Mouse (Mus musculus) liver, embryonic 14.5 days (tissue): ENCODE measurements around the gene Cdc42se2.

ENCODE experiments used
- CTCF ChIP-seq: IDR thresholded peaks from 2 replicates; pipeline ENCODE4 v1.5.1; 2016; ENCODE audit warnings: antibody characterized with exemption, low read depth, control low read depth
- EP300 ChIP-seq: IDR thresholded peaks from 2 replicates; pipeline ENCODE4 v1.6.1; 2016; ENCODE audit warnings: antibody characterized with exemption, low read depth

DNA sequence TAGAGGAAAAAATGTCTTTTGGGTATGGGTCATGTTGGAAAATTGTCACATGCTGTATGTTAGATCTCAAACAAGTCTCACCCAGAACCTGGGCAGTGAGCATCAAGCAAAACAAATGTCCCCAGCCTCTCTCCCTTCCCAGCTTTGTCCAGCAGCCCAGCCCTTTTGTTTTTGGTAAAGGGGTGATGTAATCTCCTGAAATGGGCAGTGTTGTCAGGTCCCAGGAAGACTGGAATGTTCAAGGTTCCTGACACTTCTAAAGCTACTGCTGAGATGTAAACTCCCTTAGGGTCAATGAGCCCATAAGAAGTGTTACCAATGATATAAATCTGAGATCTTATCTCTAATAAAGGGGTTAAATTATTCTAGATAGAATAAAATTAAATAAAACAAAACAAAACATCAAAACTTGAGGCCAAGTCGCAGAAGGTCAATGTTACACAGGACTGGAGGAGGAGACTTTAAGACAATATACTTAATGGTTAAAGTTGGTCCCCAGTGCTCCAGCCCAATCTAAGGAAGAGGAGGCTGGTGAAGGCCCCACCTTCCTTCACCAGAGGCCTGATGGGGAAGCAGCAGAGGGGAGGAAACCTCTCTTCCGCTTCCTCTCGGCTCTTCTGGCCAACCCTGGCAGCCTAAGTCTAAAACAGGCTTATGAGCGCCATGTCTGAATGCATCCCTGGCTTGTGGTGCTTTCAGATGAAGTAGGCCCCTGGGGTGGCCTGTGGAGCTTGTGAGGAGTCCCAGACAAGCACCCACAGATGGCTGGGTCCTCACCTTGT is 76.8 kb downstream of the Cdc42se2 start:
- no peak for TF ChIP-seq CTCF
- no peak for TF ChIP-seq EP300
